Mouse (Mus musculus) ES-CJ7 (cell line): ENCODE measurements around the gene E130208F15Rik.

Experiments used
- DNase-seq: peaks from one replicate; pipeline ENCODE4 v3.0.0; 2011; ENCODE audit warnings: low read depth, low spot score

Gene E130208F15Rik

DNA sequence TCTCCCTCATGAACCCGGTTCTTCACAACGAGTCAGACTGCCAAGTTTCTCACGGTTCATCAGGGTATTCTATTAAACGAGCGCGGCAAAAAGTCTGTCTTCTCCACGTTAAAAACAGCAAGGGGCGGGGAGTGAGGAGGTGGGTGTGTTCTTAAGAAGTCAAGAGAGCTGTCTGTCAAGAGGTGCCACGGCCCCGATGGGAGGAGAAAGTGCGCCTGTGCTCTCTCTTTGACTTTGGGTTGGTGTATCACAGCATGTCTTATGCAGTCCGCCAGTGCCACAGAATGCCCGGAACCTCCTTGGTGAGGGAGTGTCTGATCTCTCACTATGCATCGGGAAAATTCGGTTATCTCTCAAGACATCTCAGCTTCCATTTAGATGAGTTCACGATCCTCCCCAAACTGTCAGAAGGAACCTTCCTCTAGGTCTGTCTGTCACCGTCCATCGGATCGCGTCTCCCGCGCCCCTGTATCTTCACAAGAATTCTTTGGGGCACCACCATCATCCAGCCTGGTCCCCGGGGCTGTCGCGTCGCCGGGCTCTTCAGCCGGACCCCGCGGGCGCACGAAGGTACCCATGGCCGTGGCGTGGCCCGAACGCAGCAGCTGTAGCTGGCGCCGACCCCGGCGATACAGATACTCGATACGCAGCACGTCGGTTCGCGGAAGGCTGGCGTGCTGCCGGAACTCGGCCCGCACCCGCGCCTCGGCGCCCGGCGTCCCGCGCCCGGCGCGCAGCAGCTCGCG lies at the start of gene E130208F15Rik:
Gene E130208F15Rik, plus strand, starts transcription at position 202 of the 746 bp plus-strand sequence.
- peak; percentile 88 for DNase-seq

DNA sequence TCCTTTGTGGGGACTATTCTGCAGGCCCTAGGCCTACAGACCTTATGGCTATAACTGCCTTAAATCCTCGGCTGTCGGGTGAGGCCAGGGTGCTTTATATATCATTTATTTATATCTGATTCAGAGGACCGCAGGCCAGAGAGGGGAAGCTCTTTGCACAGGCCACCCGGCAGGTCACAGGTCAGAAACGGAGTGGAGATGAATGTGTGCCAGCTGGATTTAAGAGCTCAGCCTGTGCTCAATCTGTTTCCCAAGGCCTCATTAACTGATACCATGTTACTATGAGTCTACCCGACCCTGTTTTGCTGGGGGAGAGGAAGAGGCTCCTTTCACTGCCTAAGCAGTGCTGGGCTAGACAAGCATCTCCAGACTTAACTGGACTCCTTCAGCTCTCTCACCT lies 47.2 kb upstream of the E130208F15Rik start:
- DNase-seq: no peak

DNA sequence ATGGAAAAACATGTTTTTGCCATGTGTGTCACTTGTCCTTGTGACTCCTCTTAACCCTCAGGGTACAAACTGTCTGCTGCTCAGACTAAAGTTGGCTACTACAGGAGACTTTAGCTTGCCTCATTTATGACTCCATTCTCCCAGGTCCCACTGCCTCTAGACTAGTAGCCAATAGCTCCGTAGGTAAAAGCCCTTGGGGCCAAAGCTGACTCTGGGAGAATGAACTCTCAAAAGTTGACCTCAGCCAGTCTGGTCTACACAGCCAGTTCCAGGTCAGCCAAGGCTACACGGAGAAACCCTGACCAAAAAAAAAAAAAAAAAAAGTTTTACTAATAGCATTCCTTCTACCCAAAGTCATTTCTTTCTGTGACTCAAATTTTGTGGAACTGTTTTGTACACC lies 42.6 kb upstream of the E130208F15Rik start:
- no peak for DNase-seq

DNA sequence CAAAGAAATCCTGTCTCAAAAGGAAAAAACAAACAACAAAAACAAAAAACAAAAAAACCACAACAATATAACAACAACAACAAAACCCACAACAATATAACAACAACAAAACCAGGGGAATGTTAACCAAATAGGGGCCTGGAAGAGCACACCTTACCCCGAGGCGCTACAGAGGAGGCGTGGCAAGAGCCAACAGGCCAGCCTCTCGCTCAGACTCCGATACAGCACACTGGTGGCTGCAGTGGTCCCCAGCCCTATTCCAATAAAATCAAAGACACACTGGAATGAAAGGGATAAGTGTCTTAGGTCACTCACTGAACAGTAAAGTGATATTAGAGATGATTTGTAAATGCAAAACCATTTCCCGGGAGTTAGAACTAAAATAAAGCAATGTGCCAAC lies 42.0 kb upstream of the E130208F15Rik start:
- peak; percentile 81 for DNase-seq

DNA sequence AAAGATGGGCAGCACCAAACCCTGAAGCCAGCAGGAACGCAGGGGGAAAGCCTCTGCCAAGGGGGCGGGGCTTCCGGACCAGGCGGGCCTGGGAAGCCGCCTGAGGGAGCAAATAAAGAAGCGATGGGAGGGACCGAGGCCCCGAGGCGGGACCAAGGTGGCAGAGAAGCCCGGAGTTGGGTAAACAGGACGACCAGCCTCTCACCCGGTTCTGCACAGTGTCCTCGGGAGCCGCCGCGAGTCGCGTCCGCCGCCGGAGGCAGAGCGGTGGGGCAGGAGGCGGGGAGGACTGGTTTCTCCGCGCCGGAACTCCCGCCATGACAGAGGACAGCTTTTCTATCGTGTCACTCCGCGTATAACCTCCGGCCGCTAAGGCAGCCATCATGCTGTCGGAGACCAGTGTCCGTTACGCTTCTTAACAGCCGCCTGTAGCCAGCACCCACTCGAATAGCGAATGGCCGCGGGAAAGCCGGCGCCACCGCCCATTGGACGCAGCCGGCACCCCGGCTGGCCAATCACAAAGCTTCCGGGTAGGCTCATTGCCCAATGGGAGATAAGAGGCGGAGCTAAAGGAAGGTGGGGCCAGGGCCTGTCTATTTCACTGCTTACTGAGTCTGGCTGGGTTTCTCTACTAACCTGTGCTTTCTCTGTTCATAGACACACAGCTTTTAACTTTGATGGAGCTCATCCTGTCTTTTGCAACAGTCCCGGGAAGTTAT lies 41.4 kb upstream of the E130208F15Rik start, which contains the start of the genes Thap8 and Wdr62:
Gene Thap8, plus strand, starts transcription at position 144 of the 719 bp plus-strand sequence.
Gene Wdr62, minus strand, starts transcription at position 469 of the 719 bp plus-strand sequence.
- DNase-seq: peak; percentile 94

DNA sequence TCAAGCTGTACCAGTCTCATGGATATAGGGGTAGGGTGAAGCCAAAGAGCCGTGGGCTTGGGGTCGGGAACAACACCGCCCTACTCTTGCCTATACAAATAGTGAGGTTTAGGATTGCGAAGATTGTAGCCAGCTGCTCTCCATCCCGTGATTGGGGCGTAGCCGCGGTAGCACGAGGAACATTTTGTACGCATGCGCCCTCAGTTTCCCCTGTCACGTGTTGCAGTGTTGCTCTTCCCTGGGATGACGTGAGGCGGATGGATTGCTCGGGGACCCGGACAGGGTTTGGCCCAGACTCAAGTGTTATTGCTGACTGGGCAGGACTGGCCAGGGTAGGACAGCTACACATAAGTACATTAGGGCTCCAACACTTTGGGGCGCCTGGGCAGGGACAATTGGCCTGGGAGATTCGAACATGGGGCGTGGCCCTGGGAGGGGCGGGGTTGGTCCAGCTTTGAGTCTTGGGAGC lies 40.8 kb upstream of the E130208F15Rik start:
- DNase-seq: peak; percentile 95

DNA sequence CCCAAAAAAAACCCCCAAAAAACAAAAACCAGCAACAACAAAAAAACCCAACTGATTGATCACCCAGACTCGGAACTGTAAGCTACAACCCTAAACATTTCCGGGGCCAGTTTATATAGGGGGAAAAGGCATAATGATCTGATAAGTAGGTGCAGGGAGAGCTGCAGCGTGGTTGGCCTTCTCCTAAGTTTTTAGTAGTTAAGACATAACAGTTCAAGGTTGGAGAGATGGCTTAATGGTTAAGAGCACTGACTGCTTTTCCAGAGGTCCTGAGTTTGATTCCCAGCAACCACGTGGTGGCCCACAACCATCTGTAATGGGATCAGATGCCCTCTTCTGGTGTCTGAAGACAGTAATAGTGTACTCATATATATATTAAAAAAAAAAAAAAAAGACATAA lies 40.0 kb upstream of the E130208F15Rik start:
- DNase-seq: no peak

DNA sequence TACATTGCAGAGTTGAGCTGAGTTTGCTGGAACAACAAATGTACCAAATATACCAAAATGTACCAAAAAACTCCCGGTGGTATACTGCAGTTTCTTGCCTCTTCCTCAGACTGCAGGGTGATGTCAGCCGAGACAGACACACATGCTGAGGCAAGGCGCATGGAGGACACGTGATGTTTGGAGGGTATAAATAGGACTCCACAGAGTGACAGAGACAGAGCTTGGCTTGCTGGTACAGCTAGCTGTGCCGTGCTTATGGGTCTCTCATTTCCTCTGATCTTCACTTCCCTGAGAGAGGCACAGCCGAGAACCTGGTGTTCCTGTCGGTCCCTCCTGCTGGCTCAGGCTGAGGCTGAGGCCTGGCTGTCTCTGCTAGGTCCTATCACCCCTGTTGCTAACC lies 38.8 kb upstream of the E130208F15Rik start:
- DNase-seq: no peak

DNA sequence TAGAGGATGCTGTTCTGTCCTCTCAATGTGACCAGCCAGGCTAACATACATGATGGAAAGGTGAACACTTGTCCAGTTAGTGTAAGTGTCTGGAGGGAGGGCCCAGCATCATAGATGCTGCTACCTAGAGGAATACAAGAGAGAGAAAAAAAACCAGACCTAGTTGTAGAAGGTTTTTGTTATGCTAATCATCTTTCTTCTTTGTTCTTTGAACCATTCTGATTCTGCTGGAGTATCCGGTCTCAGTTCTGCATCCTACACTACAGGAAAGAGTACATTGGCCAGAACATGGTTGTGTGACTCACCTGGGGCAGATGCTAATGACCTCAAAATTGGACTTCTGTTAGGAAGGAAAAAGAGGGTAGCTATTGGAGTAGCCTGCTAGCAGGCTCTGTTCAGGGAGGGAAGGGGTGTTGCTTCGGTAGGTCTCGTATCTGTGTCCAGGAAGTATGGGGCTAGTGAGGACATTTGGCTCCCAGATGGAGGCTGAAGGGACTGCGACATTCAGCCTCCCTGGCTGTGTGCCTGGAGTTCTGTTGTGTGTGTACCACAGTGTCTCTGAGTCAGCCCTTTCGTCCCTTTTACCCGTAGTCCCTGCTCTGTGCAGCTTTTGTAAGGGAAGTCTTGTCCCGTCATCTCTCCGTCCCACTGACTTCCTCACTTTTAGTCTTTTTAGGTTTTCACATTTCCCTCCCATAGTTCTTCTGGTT lies 34.7 kb upstream of the E130208F15Rik start:
- DNase-seq: peak; percentile 65

DNA sequence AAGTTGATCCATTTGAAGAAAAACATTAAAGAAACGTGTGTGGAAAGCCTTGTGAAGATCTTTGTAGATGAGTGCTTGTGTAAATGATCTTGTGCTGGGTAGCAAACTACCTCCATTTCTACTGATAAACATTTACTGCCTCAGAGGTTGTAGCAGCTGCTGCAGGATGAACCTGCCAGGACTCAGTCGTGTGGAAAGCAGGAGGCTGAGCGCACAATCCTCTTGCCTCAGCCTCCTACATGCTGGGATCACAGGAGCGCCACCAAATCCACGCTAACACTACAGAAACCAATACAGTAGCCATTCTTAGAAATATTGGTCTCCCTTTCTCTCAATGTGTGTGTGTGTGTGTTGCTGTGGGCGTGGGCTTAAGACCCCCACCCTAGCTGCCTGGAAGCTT lies 33.5 kb upstream of the E130208F15Rik start:
- no peak for DNase-seq

DNA sequence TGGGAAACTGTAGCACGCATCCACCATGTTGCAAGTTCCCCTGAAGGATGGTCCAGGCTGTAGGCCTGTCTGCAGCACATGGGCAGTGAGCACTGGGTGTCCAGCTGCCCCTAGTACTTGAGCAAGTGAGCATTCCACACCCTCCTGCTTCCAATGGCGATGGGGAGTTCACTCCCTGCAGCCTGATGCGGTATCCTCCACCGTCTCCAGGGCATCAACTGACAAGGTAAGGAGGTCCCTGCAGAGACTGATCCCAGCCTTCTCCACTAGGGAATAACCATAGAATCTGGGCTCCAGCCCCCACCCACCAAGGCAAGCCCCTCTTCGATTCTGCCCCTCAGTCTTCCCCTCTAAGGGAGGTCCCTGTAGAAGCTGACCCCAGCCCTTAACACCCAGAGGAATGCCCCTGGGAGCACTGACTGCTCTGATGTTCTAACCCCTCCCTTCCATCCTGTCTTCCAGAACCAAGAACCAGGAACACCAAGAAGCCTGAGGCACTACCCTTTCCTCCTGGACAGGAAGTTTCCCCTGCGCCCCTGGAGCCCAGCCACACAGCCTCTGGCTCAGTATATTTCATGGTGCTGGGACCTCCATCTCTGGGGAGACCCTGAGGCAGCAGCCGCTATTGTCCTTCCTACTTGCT lies 32.3 kb upstream of the E130208F15Rik start:
- DNase-seq: no peak

DNA sequence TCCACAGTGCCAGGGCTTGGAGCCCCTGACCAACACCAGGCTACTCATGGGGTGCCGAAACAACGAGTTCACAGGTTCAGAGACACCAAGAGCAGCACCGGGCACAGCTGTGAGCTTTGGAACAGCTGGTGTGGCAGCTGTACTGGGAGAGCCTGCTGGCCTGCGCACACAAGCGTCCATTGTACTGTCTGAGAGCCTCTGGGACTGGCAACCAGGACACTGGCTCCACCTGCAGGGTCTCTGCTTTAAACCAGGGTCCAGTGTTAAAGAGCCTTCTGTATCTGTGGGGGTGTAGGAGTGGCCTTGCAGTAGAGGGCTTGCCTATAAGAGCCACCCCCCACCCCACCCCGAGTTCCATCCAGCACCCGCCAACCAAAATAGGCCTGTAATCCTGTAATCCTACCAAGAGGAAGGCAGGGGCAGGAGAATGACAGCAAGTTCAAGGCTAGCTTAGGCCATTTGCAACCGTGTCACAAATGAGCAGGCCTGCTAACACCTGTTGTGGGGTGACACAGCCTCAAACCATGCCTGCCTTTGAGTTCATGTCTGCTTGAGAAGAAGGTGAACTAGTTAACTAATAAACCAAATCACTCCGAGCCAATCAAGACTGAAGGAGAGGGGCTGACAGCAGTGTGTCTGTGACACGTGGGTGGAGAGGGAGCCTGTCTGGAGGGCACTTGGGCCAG lies 31.7 kb upstream of the E130208F15Rik start:
- no peak for DNase-seq

DNA sequence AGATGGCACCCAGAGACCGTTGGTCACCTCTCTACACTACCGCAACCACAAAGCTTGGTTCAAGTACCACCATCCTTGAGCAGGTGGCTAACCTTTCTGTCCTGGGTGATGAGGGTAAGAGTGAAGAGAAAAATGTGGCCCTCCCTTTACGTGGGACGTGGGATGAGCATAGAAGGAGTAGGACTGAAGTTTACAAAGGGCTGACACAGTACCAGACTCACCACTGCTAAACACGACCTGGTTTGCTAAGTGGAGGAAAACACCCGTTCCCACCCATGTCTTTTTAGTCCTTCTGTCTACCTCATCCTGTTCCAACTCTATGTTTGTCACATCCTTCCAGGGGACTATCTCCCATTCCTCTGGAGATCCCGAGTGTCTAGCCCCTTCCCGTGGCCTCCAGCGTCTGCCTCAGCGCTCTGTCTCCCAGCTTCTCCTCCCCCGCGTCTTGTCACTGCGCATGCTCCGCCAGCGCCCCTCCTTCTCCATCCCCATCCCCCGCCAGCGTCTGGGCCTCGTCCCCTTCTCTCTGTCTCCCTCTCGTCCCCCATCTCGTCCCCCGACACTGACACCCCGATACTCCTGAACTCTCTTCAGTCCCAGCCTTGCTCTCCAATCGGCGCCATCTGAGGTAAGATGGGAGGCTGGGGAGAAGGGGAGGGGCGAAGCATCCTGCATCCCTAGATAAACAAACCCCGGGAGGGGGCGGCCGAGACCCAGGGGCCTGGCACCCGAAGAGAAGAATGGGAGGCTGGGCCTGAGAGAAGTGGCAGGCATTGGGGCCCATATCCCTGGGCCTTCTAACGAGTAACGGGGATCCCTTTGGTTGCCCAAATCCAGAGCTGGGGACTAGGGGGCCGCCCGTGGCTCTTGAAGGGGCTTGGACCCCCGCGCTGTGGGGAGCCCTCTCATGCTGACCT lies 30.1 kb upstream of the E130208F15Rik start, which contains the start of gene Clip3:
Gene Clip3, plus strand, starts transcription at position 514 of the 917 bp plus-strand sequence.
- DNase-seq: peak; percentile 77

DNA sequence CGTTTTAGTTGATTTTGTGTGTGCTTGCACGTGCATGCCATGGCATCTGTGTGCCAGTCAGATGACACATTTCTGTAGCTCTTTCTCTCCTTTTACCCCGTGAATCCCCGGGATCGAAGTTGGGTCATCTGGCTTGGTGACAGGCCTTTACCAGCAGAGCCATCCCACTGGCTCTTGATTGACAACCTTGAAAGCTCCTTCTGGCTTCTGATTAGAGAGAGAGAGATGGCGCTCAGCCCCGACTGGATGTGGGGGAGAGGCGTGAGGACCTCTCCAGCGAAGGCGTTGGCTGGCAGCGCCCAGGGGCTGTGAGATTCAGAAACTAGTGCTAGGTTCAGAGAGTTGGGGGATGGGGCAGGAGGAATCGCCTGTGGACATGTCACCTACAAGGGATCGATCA lies 27.7 kb upstream of the E130208F15Rik start:
- DNase-seq: no peak

DNA sequence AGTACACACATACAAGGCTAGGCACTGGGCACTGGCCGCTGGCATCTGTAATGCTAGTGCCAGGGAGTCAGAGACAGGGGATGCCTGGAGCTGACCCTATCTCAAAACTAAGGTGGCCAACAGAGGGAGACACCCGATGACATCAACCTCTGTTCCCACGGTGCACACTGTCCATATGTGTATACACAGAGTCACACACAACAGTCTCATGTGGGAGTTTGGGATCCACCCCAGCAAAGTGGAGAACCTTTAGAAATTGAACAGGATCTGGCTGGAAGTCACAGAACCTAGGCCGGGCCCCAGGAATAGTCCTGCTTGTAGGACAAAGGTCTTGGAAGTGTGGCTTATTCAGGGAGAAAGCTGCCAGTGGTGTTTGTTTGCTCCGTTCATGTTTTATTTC lies 27.2 kb upstream of the E130208F15Rik start:
- DNase-seq: no peak

DNA sequence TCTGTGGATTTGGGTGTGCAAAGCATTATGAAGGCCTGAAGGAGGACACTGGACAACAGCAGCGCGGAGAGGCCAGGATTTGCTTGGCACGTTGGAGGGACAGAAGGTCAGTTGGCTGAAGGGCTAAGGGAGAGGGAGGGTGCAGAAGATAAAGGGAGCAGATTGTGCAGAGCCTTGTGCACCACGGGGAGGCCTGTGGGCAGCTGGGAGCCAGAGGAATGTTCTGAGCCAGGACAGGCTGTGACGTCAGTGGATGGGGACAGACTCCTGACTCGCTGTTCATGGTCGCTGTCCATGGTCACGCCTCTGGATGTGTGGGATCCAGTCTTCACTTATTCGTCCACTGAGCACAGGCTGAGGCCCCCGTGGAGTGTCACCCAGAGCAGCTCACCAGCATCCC lies 26.4 kb upstream of the E130208F15Rik start:
- DNase-seq: peak; percentile 39

DNA sequence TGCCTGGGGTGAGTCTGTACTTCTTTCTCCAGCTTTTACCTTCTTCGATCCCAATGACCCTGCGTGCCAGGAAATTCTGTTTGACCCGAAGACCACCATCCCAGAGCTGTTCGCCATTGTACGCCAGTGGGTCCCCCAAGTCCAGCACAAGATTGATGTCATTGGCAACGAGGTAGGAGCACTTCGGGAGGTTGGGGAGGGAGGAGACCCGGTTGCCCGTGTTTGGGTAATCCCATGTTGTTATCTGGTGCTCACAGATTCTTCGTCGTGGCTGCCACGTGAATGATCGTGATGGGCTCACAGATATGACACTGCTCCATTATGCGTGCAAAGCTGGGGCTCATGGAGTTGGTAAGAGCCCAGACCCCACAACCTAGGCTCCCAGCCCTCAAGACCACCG lies 24.7 kb upstream of the E130208F15Rik start:
- no peak for DNase-seq

DNA sequence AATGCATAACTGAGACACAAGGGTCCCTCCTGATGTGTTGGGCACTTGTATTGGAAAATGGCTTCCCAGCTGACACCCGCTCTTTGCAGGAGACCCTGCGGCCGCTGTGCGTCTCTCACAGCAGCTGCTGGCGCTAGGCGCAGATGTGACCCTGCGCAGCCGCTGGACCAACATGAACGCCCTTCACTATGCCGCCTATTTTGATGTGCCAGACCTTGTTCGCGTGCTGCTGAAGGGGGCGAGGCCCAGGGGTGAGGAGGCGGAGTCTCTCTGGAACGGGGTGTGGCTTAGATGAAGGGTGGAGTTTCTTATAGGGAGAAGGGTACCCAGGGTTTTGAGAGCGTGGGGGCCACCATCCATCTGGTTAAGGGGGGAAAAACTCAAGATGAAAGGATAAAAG lies 24.3 kb upstream of the E130208F15Rik start:
- DNase-seq: peak; percentile 56

DNA sequence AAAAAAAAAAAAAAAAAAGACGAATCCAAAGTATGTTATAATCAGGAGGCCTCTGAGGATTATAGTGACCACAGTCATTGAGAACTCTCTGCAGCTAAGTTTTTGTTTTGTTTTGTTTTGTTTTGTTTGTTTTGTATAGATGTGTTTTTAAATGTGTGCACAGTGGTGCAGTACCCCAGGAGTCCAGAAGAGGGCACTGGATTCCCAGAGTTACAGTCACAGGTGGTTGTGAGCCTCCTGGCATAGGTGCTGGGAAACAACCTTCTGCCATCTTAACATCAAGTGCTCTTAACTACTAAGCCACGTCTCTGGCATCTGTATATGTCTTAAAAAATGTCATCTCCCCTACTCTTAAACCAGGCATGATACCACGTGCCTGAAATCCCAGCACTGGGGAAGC lies 20.6 kb upstream of the E130208F15Rik start:
- peak; percentile 66 for DNase-seq
